Mouse (Mus musculus): ENCODE data around the gene Exoc6b. TPM values are rescaled to one million over a fixed set of nuclear protein-coding genes. Genes with fewer than 3 reads are reported as not detected.

The Exoc6b gene
- total RNA-seq, 1 experiment from 2014 or later: 17.5 TPM

GRCm38 (mm10) chr6:85024403-85024802 is 44.9 kb downstream of the Exoc6b start:
- ATAC-seq (replicated peaks in 1 of 2; ENCODE audit: insufficient read depth in 1 of 2, low FRiP score in 2 of 2, low TSS enrichment in 1 of 2, low read depth in 1 of 2, poor library complexity in 2 of 2, severe bottlenecking in 2 of 2): no peak

DNA sequence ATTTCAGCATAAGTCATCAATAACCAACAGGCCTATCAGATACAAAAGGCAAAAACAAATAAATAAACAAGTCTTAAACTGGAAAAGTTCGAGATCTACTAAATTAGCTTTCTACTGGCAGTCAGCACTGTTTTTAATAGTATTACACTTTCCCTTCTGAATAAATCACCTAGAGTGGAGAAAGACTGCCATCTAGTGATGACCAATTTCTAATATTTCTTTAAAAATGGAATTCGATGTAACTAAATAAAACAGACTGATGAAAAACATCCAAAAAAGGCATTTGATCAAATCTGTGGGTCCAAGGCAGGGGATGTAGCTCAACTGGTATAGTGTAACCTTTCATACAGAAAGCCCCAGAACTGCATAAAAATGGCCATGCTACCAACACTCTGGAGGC is 52.3 kb downstream of the Exoc6b start:
- ATAC-seq (replicated peaks in 1 of 2; ENCODE audit: insufficient read depth in 1 of 2, low FRiP score in 2 of 2, low TSS enrichment in 1 of 2, low read depth in 1 of 2, poor library complexity in 2 of 2, severe bottlenecking in 2 of 2): no peak

DNA sequence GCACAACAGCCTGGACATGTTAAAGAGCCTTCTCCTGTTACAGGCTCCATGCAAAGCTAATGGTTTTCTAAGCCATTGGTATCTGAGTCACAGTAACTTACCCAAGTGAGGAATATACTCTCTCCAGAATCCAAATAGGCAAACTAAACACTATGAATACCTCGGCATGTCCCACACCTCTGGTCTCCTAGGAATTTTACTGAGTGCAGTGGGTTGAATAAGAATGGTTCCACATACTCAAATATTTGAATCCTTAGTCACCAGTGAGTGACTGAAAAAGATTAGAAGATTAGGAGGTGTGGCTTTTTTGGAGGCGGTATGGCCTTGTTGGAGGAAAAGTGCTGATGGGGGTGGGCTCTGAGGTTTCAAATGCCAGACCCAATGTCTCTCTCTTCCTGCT is 55.4 kb downstream of the Exoc6b start:
- ATAC-seq (replicated peaks in 1 of 2; ENCODE audit: insufficient read depth in 1 of 2, low FRiP score in 2 of 2, low TSS enrichment in 1 of 2, low read depth in 1 of 2, poor library complexity in 2 of 2, severe bottlenecking in 2 of 2): no peak

- ATAC-seq (replicated peaks in 1 of 2; ENCODE audit: insufficient read depth in 1 of 2, low FRiP score in 2 of 2, low TSS enrichment in 1 of 2, low read depth in 1 of 2, poor library complexity in 2 of 2, severe bottlenecking in 2 of 2): no peak
Observed at GRCm38 (mm10) chr6:85010397-85010796, 58.9 kb downstream of the Exoc6b start.

- no peak for ATAC-seq (replicated peaks in 1 of 2; ENCODE audit: insufficient read depth in 1 of 2, low FRiP score in 2 of 2, low TSS enrichment in 1 of 2, low read depth in 1 of 2, poor library complexity in 2 of 2, severe bottlenecking in 2 of 2)
Observed at GRCm38 (mm10) chr6:84995418-84995817, 73.9 kb downstream of the Exoc6b start.

DNA sequence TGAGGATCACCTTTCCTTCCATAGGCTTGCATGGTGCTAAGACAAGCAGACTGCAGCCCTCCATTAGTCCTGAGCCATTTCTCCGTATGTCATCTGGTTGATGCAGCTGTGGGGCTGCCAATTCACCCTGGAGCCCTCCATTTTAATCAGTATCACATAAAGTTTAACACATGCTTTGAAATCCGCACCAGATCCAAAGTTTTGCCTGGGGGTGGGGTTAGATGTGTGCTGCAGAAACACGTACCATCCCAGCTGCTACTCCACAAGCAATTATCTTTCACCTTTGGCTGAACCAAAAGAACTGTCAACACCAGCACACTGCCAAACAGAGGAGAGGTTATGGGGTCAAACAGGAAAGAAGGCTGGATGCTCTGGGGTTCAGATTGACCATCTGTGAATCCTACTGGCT is 92.7 kb downstream of the Exoc6b start:
- no peak for ATAC-seq (replicated peaks in 1 of 2; ENCODE audit: insufficient read depth in 1 of 2, low FRiP score in 2 of 2, low TSS enrichment in 1 of 2, low read depth in 1 of 2, poor library complexity in 2 of 2, severe bottlenecking in 2 of 2)

DNA sequence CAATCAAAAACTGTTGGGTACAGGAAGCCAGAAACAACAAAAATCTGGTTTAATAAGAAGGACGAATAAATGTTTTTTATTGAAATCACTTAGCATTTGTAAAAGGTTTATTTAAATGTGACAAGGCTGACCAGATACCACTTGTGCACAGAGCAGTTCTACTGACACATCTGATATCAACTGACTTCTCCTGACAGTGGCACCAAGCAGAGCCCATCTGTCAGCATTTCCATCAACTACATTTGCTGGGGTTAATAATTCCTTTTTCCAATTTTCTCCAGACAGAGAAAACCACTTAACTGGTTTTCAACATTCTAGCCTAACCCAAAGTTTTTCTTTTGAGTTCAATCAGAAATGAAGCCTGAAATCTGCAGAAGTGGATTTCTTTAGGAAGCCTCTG is 100.8 kb downstream of the Exoc6b start:
- ATAC-seq (replicated peaks in 1 of 2; ENCODE audit: insufficient read depth in 1 of 2, low FRiP score in 2 of 2, low TSS enrichment in 1 of 2, low read depth in 1 of 2, poor library complexity in 2 of 2, severe bottlenecking in 2 of 2): no peak

DNA sequence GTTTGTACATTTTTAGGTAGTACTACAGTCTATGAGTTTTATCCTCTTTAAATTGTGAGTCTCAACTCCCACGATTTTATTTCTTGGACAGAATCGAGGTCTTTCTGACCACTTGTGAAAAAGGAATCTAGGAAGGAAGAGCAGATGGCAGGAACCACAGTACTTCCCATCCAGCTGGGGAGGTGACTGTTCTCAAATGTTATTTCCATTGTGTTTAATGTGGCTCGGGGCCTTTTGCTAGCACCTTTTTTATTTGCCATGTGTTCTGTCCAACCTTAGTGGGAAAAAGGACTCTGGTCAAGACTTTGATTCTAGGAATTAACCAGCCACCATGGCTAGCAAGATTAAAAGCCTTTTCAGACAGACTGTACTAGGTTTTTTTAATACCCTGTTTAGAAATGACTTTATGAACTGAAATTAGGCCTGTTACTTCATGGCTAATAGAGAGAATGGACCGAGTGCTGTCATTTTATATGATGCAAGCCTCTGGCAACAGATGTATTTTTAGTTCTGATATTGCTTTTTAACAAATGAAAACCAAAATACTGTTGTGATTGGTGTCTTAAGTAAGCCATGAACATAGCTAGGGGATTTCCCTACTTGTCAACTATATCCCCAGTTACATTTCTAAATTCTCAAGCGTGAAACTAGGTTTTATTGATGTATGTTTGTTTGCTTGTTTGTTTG is 104.4 kb downstream of the Exoc6b start:
- ATAC-seq (replicated peaks in 1 of 2; ENCODE audit: insufficient read depth in 1 of 2, low FRiP score in 2 of 2, low TSS enrichment in 1 of 2, low read depth in 1 of 2, poor library complexity in 2 of 2, severe bottlenecking in 2 of 2): no peak

- ATAC-seq (replicated peaks in 1 of 2; ENCODE audit: insufficient read depth in 1 of 2, low FRiP score in 2 of 2, low TSS enrichment in 1 of 2, low read depth in 1 of 2, poor library complexity in 2 of 2, severe bottlenecking in 2 of 2): no peak
Observed at GRCm38 (mm10) chr6:84963044-84963443, 106.3 kb downstream of the Exoc6b start.

GRCm38 (mm10) chr6:84961763-84962162 is 107.5 kb downstream of the Exoc6b start:
- ATAC-seq (replicated peaks in 1 of 2; ENCODE audit: insufficient read depth in 1 of 2, low FRiP score in 2 of 2, low TSS enrichment in 1 of 2, low read depth in 1 of 2, poor library complexity in 2 of 2, severe bottlenecking in 2 of 2): no peak

GRCm38 (mm10) chr6:84959520-84959919 is 109.8 kb downstream of the Exoc6b start:
- no peak for ATAC-seq (replicated peaks in 1 of 2; ENCODE audit: insufficient read depth in 1 of 2, low FRiP score in 2 of 2, low TSS enrichment in 1 of 2, low read depth in 1 of 2, poor library complexity in 2 of 2, severe bottlenecking in 2 of 2)

DNA sequence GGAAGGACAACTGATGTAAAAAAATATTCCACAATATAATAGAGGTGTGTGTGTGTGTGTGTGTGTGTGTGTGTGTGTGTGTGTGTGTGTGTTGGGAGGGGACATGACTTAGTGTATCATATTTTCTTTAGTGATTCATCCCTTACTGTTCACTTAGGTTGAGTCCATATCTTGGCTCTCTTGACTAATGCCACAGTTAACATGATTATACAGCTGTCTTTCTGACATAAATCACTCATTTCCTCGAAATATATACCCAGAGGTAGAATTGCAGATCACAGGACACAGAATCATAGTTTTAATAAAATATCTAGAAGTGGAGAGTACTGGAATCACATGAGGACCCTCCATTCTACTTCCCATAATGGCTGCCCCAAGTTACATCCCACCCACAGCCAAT is 117.7 kb downstream of the Exoc6b start:
- no peak for ATAC-seq (replicated peaks in 1 of 2; ENCODE audit: insufficient read depth in 1 of 2, low FRiP score in 2 of 2, low TSS enrichment in 1 of 2, low read depth in 1 of 2, poor library complexity in 2 of 2, severe bottlenecking in 2 of 2)

DNA sequence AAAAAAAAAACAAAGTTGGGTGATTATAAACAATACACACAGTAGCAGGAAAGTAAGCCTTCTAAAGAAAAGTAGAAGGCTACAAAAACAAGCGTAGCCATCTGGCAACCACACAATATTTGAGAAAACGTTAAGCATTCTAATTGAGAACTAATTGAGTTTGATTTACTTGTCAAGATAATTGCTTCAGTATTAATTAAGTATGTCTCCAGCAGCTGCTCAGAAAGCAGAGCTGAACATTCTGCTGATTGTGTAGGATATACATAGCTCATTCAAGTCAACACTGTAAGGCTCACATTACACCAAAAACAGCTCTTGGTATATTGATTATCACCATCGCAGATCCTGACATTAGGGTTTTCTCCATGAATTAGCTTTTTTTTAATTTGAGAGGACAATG is 122.7 kb downstream of the Exoc6b start:
- ATAC-seq (replicated peaks in 1 of 2; ENCODE audit: insufficient read depth in 1 of 2, low FRiP score in 2 of 2, low TSS enrichment in 1 of 2, low read depth in 1 of 2, poor library complexity in 2 of 2, severe bottlenecking in 2 of 2): no peak

DNA sequence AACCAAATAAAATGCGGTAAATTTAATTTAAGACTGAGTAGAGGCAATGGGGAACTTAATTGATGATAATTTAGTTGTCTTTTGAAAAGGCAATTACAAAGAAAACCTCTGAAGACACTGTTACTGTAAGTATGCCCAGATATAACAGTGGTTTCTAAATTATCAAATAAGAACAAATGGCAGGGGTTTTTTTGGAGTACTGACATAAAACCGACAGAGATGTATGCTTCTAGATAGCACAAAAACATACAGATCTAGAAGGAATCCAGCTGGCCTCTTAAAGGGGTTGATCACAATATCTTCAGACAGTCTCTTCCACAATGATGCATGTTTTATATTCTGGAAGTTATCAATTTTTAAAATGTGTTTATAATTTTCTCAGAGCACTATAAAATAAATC is 123.2 kb downstream of the Exoc6b start:
- no peak for ATAC-seq (replicated peaks in 1 of 2; ENCODE audit: insufficient read depth in 1 of 2, low FRiP score in 2 of 2, low TSS enrichment in 1 of 2, low read depth in 1 of 2, poor library complexity in 2 of 2, severe bottlenecking in 2 of 2)

GRCm38 (mm10) chr6:84932953-84933921 is 136.1 kb downstream of the Exoc6b start:
- no peak for ATAC-seq (replicated peaks in 1 of 2; ENCODE audit: insufficient read depth in 1 of 2, low FRiP score in 2 of 2, low TSS enrichment in 1 of 2, low read depth in 1 of 2, poor library complexity in 2 of 2, severe bottlenecking in 2 of 2)

- ATAC-seq (replicated peaks in 1 of 2; ENCODE audit: insufficient read depth in 1 of 2, low FRiP score in 2 of 2, low TSS enrichment in 1 of 2, low read depth in 1 of 2, poor library complexity in 2 of 2, severe bottlenecking in 2 of 2): no peak
Observed at GRCm38 (mm10) chr6:84931051-84931450, 138.3 kb downstream of the Exoc6b start.

DNA sequence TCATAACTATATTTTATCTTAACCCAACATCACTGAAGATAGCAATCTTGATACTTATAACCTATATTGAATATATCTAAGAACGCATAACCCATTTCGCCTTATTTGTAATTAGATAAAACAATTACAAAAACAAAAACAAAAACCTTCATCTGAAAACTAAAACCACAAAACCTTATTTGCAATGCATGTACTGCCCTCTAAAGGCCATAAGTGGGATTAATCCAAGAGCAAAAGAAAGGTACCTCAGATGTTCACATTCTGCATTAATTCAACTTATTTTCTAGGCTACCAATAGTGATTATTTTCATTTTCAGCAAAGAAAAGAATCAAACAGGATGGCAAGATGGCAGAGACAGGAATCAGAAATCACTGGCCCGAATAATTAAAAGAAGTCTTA is 143.2 kb downstream of the Exoc6b start:
- ATAC-seq (replicated peaks in 1 of 2; ENCODE audit: insufficient read depth in 1 of 2, low FRiP score in 2 of 2, low TSS enrichment in 1 of 2, low read depth in 1 of 2, poor library complexity in 2 of 2, severe bottlenecking in 2 of 2): no peak

GRCm38 (mm10) chr6:84923760-84924221 is 145.5 kb downstream of the Exoc6b start:
- ATAC-seq (replicated peaks in 1 of 2; ENCODE audit: insufficient read depth in 1 of 2, low FRiP score in 2 of 2, low TSS enrichment in 1 of 2, low read depth in 1 of 2, poor library complexity in 2 of 2, severe bottlenecking in 2 of 2): peak; percentile 77 to 80

Measured in hematopoietic stem cell, adult 5-6 weeks (primary cell).